Mouse (Mus musculus) ES-CJ7 (cell line): ENCODE data around the gene Armc2.
"Not testable (repeated sequence)": the region's sequence is repeated elsewhere in the genome, so short reads cannot be mapped to it uniquely, and the experiment has no call there.

Experiments used
- DNase-seq: peaks from one replicate; pipeline ENCODE4 v3.0.0; 2011; ENCODE audit warnings: low read depth, low spot score

Armc2 gene

GRCm38 (mm10) chr10:41972676-41973075 lies 45.6 kb downstream of the Armc2 start:
- DNase-seq, result no peak

DNA sequence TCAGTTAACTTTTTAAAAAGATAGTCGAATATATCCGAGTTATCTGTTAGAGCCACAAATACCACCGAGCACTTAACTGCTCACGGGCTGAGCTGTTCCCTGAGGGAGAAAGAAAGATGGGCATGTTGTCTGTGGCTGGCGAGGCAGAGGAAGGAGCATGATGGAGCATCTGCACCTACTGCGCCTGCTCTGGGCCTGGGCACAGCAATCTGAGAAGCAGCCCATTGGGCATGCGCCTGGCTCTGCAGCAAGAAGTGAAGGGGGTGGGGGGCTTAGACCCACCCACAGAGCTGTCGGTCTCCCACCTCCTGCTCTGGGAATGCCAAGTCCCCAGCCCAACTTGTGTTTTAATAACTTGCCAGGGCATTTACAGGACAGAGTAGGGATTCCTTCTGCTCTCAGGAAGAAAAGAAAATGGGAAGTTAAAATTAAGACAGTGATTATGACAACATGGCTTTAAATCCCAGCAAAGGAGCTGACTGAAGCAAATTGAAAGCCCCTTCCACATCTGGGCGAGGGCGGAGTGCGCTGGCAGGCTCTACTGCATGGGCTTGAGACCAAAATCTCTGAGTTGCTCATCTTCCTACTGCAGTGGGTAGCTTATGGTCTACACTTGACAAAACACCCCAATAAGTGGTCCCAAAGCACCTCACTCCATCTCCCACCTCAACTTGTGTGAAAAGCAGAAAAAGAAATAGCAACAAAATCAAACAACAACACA lies 50.2 kb downstream of the Armc2 start:
- no peak for DNase-seq

GRCm38 (mm10) chr10:41962725-41963124 lies 55.5 kb downstream of the Armc2 start:
- DNase-seq, result no peak

DNA sequence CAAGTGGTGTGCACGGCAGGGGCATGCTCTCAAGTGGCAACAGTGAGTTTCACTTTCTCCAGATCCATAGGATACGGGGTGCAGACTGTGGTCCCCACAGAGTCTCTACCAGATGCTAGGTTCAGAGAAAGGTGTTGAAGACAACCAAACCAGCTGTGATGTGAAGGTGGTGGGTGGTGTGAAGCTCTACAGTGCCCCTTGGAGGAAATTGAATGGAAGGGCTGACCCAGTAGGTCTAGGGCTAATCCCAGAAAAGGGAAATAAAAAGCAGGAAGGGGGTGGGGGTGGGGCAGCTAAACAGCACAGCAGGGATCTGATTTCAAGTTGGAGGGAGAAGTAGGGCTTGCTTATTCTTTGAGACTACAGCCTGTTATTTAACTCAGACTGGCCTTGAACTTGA lies 58.4 kb downstream of the Armc2 start:
- DNase-seq, result no peak

GRCm38 (mm10) chr10:41958677-41959274 lies 59.5 kb downstream of the Armc2 start:
- peak; percentile 29 for DNase-seq

GRCm38 (mm10) chr10:41957421-41958225 lies 60.6 kb downstream of the Armc2 start:
- DNase-seq, result no peak

DNA sequence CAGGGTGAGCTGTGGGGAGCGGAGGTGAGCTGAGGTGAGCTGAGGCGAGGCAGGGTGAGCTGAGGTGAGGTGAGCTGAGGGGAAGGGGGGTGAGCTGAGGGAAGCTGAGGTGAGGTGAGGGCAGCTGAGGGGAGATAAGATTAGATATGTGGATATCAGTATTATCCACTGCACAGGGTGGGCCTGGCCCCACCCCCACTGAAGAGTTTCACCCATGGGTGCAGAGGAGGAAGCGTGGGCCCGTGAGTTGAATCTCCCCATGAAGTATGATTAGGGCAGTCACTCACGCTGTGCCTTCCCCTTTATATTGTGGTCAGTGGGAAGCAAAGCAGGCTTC lies 64.7 kb downstream of the Armc2 start:
- DNase-seq, result no peak

GRCm38 (mm10) chr10:41952850-41953527 lies 65.3 kb downstream of the Armc2 start:
- no peak for DNase-seq

DNA sequence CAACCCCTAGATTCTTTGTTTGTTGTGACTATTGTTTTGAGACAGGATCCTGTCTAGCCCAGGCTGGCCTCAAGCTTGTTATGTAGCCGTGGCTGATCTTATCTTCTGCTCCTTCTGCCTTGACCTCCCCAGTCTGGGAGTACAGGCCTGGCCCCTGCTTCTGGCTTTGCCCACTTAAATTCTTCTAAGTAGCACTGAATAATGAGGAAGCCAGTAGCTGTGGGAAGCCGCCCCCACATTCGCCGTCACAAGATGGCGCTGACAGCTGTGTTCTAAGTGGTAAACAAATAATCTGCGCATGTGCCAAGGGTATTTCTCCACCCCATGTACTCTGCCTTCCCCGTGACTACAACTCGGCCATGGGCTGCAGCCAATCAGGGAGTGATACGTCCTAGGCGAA lies 65.9 kb downstream of the Armc2 start:
- DNase-seq, result not testable (repeated sequence)

DNA sequence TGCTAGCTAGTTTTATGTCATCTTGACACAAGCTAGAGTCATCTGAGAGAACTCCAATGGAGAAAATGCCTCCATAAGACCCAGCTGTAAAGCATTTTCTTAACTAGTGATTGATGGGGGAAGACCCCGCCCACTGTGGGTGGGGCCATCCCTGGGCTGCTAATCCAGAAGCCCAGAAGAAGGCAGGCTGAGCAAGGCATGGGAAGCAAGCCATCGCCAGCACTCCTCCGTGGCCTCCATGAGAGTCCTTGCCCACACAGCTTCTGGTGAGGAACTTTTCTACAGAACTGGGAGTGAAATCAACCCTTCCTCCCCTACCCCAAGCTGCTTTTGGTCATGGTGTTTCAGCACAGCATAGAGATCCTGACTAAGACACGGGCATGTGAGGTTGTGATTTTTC lies 79.2 kb downstream of the Armc2 start:
- no peak for DNase-seq

DNA sequence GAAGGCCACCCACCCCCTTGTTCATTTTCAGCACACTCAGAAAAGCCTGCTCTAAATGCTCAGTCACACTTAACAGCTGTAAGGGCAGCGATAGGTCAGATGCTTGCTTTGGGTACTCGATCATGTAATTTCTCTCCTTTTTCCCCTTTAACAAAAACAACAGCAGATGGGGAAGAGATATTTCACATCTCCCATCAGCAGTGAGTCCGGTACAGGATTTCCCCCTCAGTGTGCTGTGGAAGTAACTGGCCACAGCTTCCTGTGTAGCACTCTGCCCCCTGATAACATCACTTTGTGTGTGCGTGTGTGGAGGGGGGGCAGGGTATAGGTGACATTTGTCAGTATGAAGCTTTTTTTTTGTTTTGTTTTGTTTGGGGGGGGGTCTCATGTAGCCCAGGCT lies 81.1 kb downstream of the Armc2 start:
- no peak for DNase-seq

GRCm38 (mm10) chr10:41936100-41936499 lies 82.1 kb downstream of the Armc2 start:
- no peak for DNase-seq

- DNase-seq, result no peak
Observed at GRCm38 (mm10) chr10:41935476-41935829, 82.8 kb downstream of the Armc2 start.

- DNase-seq, result peak; percentile 35
Observed at GRCm38 (mm10) chr10:41934633-41935475, 83.4 kb downstream of the Armc2 start.

DNA sequence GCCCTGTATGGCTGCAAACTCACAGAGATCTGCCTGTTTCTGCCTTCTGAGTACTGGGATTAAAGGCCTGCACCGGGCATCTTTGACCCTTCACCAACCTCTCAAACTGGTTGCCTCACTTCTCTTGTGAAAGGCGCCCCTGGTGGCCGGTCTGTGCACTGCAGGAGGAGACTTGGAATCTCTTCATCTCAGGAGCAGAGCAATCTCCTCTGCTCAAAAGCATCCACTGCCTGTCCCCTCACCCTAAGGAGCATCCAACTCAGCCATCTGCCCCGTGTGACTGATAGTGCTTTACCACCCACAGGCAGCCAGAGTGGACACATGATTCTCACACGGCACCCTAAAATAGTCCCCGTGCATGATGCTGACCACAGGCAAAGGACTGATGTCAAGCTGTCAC lies 84.7 kb downstream of the Armc2 start:
- peak; percentile 65 for DNase-seq

- DNase-seq, result no peak
Observed at GRCm38 (mm10) chr10:41932943-41933342, 85.3 kb downstream of the Armc2 start.

DNA sequence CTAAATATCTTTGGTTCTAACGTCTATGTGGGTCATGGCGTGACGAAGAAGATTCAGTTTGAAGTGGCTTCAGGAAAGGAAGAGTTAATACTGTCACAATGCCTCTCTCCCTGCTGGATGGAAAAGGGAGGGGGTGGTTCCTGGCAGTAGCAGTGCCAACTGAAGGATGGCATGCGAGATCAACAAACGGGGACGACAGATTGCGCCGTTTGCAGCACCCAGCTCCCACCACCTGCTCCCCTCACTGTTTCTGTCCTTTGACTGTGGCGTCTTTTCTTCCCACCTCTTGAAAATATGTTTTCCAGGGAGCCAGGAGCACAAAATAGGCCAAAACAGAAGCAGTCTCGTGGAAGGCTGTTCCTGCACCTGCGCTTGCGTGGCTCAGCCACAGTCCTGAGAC lies 86.3 kb downstream of the Armc2 start:
- DNase-seq, result no peak

DNA sequence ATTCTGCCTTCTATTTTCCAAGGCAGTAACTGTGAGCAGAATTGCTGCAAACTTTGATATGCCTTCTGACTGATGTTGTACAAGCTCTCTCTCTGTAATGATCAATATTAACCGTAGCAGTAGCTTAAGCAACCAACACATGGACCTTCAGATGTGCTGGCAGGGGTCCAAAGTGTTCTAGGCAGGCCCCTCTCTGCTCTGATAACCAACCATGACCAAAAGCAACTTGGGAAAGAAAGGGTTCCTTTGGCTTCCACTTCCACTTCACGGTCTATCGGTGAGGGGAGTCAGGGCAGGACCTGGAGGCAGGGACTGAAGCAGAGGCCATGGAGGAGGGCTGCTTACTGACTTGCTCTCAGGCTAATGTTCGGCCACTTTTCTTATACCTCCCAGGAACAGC lies 87.3 kb downstream of the Armc2 start:
- no peak for DNase-seq

DNA sequence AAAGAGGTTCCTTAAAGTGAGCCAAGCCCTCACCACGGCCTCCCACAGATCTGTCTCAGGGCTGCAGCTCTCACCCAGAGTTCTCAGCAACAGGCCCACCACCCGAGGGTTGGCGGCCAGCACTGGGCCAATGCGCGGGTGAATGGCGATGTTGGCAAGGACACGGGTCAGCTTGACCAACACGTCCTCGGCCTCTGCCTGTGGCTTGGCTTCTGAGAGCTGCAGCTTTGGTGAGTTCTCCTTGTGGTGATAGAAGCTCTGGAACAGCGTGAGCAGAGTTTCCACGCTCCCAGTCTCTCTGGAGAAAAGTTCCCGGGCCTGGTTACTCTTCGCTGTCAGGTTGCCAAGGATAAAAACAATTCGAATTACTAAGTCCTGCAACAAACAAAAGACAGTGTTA lies 91.5 kb downstream of the Armc2 start:
- no peak for DNase-seq

DNA sequence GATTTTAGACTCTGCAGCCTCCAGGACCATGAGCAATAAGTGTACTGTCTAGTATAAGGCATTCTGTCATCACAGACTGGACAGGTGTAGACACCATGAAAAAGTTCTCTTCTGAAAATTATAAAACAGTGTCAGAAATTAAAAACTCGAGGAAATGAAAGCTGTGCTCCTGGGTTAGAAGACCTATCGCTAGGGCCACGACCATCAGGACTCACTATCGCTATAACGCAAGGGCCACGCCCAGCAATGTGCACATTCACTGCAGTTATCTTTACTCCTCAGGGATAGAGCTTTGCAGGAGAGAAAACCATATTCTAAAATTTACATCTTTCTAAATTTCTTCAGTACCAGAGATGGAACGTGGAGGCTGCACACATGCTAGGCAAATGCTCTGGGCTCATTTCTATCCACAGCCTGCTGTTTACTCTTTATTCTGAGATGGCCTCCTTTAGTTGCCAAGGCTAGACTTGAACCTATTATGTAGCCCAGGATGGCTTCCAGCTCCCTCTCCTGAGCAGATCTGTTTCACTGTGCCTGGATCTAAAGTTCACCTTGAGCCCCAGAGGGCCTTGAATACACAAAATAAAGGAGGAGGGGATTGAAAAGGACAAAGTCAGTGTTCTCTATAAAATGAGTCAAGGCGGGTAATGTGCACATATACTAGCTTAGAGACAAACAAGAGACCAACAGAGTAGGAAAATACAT lies 105.8 kb downstream of the Armc2 start:
- DNase-seq, result no peak

DNA sequence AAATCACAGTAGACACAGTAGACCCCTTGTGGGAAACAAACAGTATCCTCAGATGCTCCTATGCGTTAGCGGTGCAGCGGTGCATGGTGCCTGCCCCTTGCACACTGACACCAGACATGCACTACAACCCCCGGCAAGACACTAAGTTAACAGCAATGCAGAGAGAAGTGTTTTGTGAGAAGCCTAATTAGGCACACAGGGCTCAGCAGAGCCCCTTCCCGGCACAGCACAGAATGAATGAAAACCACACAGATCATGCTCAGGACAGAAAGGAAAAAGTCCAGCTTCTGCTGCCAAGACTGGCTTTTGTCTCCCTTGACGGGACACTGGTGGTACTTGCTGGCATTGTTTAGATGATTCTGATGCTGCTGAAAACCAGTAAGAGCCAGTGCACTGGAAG lies 109.3 kb downstream of the Armc2 start:
- DNase-seq, result no peak
